Mouse (Mus musculus): ENCODE measurements at regions not wholly inside any gene's neighbourhood (a gene's known extent, or its start where the extent isn't known, plus 50 kb on each side); places are given as distances from the start of the nearest gene placed in this dataset.

- 73% methylated on average over 2 of the region's 2 CpGs for WGBS
- Histone ChIP-seq H3K9me3 (no peaks in the 10 kb centered on the region), H3K36me3 (replicated peaks) (no peaks in the 10 kb centered on the region), H3K27me3 (replicated peaks; ENCODE audit: low read depth, poor library complexity, severe bottlenecking) (no peaks in the 10 kb centered on the region), H3K27ac (replicated peaks) (no peak overlapping the region), H3K4me1 (no peaks in the 10 kb centered on the region), H3K4me3 (no peak overlapping the region)
- no peak for DNase-seq (ENCODE audit: low spot score)
These were observed 289.0 kb upstream of the Tnc start for GRCm38 (mm10) chr4:64335814-64336213.

GRCm38 (mm10) chr4:64330213-64330612 is 283.4 kb upstream of the Tnc start:
- Histone ChIP-seq H3K9me3 (no peaks in the 10 kb centered on the region), H3K27me3 (replicated peaks; ENCODE audit: low read depth, poor library complexity, severe bottlenecking) (no peaks in the 10 kb centered on the region), H3K4me1 (no peaks in the 10 kb centered on the region), H3K4me3 (no peak overlapping the region), H3K36me3 (replicated peaks) (no peaks in the 10 kb centered on the region), H3K27ac (replicated peaks) (no peak overlapping the region)
- no peak for DNase-seq (ENCODE audit: low spot score)
- WGBS, result 66% methylated on average over 3 of the region's 3 CpGs

GRCm38 (mm10) chr4:64324391-64324790 is 277.6 kb upstream of the Tnc start:
- Histone ChIP-seq H3K9me3 (no peaks in the 10 kb centered on the region), H3K4me1 (no peaks in the 10 kb centered on the region), H3K27ac (replicated peaks) (no peak overlapping the region), H3K36me3 (replicated peaks) (no peaks in the 10 kb centered on the region), H3K4me3 (no peak overlapping the region), H3K27me3 (replicated peaks; ENCODE audit: low read depth, poor library complexity, severe bottlenecking) (no peaks in the 10 kb centered on the region)
- WGBS, result 83% methylated on average over 3 of the region's 3 CpGs
- no peak for DNase-seq (ENCODE audit: low spot score)

DNA sequence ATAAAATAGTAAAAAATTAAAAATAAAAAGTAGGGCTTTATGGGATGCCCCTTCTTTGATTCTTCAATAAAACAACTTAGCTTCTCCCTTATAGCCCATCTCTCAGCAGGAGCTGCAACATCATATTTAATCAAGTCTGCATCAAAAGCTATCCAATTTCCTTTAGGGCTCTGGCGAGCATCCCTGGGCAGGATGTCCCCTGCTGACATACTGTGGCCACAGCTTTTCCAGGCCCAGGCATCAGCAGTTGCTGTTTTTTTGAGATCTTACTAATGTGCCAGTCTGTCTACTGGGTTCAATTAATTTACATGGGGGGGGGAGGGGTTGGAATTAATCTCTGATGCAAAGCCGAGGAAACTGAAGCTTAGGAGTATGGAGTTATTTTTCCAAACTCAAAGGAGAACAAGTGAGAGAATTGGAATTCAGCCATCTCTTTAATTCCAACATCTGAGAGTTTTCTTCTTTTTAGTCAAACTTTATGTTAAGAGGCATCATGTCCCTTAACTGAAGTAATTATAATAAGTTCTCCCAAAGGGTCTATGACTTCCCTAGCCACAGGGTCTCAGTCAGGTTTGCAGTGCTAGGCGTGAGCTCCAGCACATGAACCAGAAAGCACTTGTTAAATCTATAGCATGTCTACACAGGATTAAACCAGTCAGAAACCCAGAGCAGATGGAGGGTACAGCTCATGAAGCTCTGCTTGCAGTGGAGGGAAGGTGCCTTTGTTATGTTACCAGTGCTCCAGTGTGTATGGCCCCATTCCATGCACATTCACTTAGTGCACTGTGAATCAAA is 269.9 kb upstream of the Tnc start:
- no peak overlapping the region for H3K27ac ChIP-seq (replicated peaks)
- no peaks in the 10 kb centered on the region for H3K36me3 ChIP-seq (replicated peaks)
- H3K9me3 ChIP-seq, result no peaks in the 10 kb centered on the region
- no peak for DNase-seq (ENCODE audit: low spot score)
- no peaks in the 10 kb centered on the region for H3K4me1 ChIP-seq
- 72% methylated on average over 3 of the region's 3 CpGs for WGBS
- no peak overlapping the region for H3K4me3 ChIP-seq
- H3K27me3 ChIP-seq (replicated peaks; ENCODE audit: low read depth, poor library complexity, severe bottlenecking), result no peaks in the 10 kb centered on the region

GRCm38 (mm10) chr4:64296941-64297340 is 250.1 kb upstream of the Tnc start:
- 69% methylated on average over 2 of the region's 2 CpGs for WGBS
- Histone ChIP-seq H3K27me3 (replicated peaks; ENCODE audit: low read depth, poor library complexity, severe bottlenecking) (no peaks in the 10 kb centered on the region), H3K4me1 (no peaks in the 10 kb centered on the region), H3K36me3 (replicated peaks) (no peaks in the 10 kb centered on the region), H3K9me3 (no peaks in the 10 kb centered on the region), H3K4me3 (no peak overlapping the region), H3K27ac (replicated peaks) (no peak overlapping the region)
- DNase-seq (ENCODE audit: low spot score), result no peak

DNA sequence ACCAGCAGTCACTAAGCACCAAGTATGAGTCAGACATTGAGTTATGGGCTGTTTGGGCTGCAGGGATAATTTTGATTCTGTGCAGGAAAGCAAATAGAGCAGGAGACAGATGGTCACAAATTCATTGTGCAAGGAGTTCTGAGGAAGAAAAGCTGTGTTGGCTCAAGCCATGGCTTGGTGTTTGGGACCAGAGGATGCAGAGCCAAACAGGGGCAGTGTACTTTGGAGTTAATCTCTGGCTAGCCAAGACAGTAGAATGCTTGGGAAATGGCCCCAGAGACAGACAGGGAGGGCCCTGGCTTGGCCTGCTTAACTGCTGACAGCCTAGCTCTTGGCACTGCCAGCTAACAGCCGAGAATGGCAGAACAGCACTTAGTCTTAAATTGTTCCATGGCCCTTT is 235.7 kb upstream of the Tnc start:
- Histone ChIP-seq H3K27me3 (replicated peaks; ENCODE audit: low read depth, poor library complexity, severe bottlenecking) (no peaks in the 10 kb centered on the region), H3K36me3 (replicated peaks) (no peaks in the 10 kb centered on the region), H3K9me3 (no peaks in the 10 kb centered on the region), H3K27ac (replicated peaks) (no peak overlapping the region), H3K4me3 (no peak overlapping the region), H3K4me1 (no peaks in the 10 kb centered on the region)
- no peak for DNase-seq (ENCODE audit: low spot score)
- WGBS, result 78% methylated on average over 1 of the region's 1 CpGs

DNA sequence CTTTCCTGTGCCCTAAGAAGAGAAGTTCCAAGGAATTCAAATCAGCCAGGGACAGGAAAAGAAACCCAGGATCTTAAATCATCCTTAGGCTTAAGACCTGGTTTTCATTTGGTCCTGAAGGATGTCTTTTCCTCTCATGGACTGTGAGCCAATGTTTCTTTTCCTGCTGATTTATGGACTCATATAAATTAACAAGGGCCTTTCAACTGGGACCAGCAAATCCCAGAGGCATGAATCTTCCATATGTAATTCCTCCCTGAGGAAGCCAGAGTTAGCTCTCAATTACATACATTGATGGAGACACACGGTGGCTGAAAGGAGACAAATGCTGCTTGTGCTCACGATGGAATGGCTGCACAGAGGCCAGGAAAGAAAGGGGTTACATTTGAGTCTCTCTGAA is 230.2 kb upstream of the Tnc start:
- Histone ChIP-seq H3K27me3 (replicated peaks; ENCODE audit: low read depth, poor library complexity, severe bottlenecking) (no peaks in the 10 kb centered on the region), H3K4me3 (no peak overlapping the region), H3K4me1 (no peaks in the 10 kb centered on the region), H3K36me3 (replicated peaks) (no peaks in the 10 kb centered on the region), H3K9me3 (no peaks in the 10 kb centered on the region), H3K27ac (replicated peaks) (no peak overlapping the region)
- no peak for DNase-seq (ENCODE audit: low spot score)
- 49% methylated on average over 2 of the region's 2 CpGs for whole genome bisulfite sequencing

DNA sequence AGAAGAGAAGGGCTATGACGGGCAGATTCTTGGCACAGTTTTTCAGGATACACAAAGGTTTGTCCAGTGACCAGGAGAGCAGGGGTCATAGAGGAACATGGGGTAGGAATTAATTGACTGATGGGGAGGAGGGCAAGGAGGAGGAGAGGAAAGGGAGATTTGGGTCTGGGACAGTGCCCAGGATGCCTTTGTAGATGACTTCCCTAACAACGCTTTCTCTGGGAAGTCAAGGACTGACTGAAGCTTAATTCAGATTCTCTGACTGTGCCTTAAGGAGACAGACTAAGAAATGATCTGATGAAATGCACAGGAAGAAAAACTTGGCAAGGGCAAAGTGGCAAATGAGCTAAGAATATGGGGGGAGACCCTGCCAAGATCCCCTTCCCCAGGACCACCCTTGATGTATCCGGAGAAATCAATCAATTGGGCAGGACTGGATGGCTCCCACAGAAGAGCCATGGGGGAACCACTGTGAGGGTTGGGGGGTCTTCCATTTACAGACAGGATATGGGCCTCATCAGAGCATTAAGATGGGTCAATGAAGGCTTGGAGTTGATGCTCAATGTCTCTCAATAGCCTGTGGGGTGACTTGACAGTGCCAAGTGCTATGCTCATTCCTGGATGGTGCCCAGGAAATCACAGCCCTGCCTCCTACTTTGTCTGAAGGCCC is 227.6 kb upstream of the Tnc start:
- Histone ChIP-seq H3K27me3 (replicated peaks; ENCODE audit: low read depth, poor library complexity, severe bottlenecking) (no peaks in the 10 kb centered on the region), H3K9me3 (no peaks in the 10 kb centered on the region), H3K4me3 (no peak overlapping the region), H3K36me3 (replicated peaks) (no peaks in the 10 kb centered on the region), H3K4me1 (peaks cover 3% of the 10 kb centered on the region; the same call in 1 of the 2 replicates), H3K27ac (replicated peaks) (no peak overlapping the region)
- DNase-seq (ENCODE audit: low spot score), result no peak
- WGBS, result 91% methylated on average over 3 of the region's 3 CpGs

GRCm38 (mm10) chr4:64269846-64270245 is 223.0 kb upstream of the Tnc start:
- Histone ChIP-seq H3K27me3 (replicated peaks; ENCODE audit: low read depth, poor library complexity, severe bottlenecking) (no peaks in the 10 kb centered on the region), H3K36me3 (replicated peaks) (no peaks in the 10 kb centered on the region), H3K4me3 (no peak overlapping the region), H3K27ac (replicated peaks) (no peak overlapping the region), H3K4me1 (peaks cover 3% of the 10 kb centered on the region; the same call in 1 of the 2 replicates), H3K9me3 (no peaks in the 10 kb centered on the region)
- WGBS, result 63% methylated on average over 5 of the region's 5 CpGs
- DNase-seq (ENCODE audit: low spot score), result no peak

- 84% methylated on average over 2 of the region's 2 CpGs for WGBS
- H3K4me1 ChIP-seq, result peaks cover 3% of the 10 kb centered on the region; the same call in 1 of the 2 replicates
- no peak overlapping the region for H3K27ac ChIP-seq (replicated peaks)
- H3K9me3 ChIP-seq, result no peaks in the 10 kb centered on the region
- no peaks in the 10 kb centered on the region for H3K36me3 ChIP-seq (replicated peaks)
- H3K27me3 ChIP-seq (replicated peaks; ENCODE audit: low read depth, poor library complexity, severe bottlenecking), result no peaks in the 10 kb centered on the region
- no peak overlapping the region for H3K4me3 ChIP-seq
- no peak for DNase-seq (ENCODE audit: low spot score)
These were observed 222.3 kb upstream of the Tnc start for GRCm38 (mm10) chr4:64269117-64269516.

GRCm38 (mm10) chr4:64260473-64260872 is 213.7 kb upstream of the Tnc start:
- no peaks in the 10 kb centered on the region for H3K9me3 ChIP-seq
- no peak for DNase-seq (ENCODE audit: low spot score)
- H3K4me3 ChIP-seq, result no peak overlapping the region

DNA sequence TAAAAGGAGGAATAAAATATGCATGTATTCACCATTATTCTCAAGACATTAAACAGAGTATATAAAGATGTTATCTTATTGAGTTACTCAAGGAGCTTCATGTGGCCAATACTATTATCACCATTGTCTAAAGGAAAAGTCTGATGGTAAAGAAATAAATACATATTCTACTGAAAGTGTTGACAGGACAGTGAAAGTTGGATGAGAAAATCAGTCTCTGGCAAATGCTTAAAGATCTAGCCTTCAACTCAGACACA is 213.3 kb upstream of the Tnc start:
- Histone ChIP-seq H3K9me3 (no peaks in the 10 kb centered on the region), H3K4me3 (no peak overlapping the region), H3K27me3 (replicated peaks; ENCODE audit: low read depth, poor library complexity, severe bottlenecking) (no peaks in the 10 kb centered on the region), H3K4me1 (no peaks in the 10 kb centered on the region), H3K36me3 (replicated peaks) (no peaks in the 10 kb centered on the region), H3K27ac (replicated peaks) (no peak overlapping the region)
- no peak for DNase-seq (ENCODE audit: low spot score)

More at GRCm38 (mm10) chr4:64260473-64260872, 213.7 kb upstream of the Tnc start:
- no peak overlapping the region for H3K27ac ChIP-seq (replicated peaks)
- H3K27me3 ChIP-seq (replicated peaks; ENCODE audit: low read depth, poor library complexity, severe bottlenecking), result no peaks in the 10 kb centered on the region
- no peaks in the 10 kb centered on the region for H3K36me3 ChIP-seq (replicated peaks)
- no peaks in the 10 kb centered on the region for H3K4me1 ChIP-seq

GRCm38 (mm10) chr4:64259348-64260187 is 212.8 kb upstream of the Tnc start:
- DNase-seq (ENCODE audit: low spot score), result no peak
- Histone ChIP-seq H3K9me3 (no peaks in the 10 kb centered on the region), H3K27me3 (replicated peaks; ENCODE audit: low read depth, poor library complexity, severe bottlenecking) (no peaks in the 10 kb centered on the region), H3K4me3 (no peak overlapping the region), H3K27ac (replicated peaks) (no peak overlapping the region), H3K4me1 (no peaks in the 10 kb centered on the region), H3K36me3 (replicated peaks) (no peaks in the 10 kb centered on the region)
- WGBS, result 86% methylated on average over 6 of the region's 6 CpGs
